ENCODE assay signal across 20 mouse cellular contexts in the genomic region with DNA sequence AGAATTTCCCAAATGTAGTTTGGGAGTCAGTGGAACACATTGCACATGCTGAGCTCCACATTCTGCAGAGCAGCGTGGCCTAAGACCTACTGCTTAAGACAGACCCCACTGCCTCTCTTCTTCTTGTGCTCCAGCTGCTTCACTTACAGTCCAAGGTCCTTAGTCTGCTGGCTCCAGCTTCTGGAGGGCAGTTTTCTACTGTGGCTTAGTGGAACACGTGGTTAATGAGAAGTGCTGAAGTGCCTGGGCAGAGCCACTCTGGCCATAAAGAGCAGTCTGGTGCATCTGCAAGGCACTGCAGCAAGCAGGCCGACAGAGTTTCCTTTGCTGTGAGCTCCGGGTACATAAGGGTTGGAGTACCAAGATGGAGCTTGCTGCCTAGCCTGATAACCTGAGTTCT.
DNase-seq lines count a peak whose midpoint lies in the region; ATAC-seq lines count a peak whose summit lies in the region.
"Had no signal": no experiment of that assay in that cellular context is flagged by ENCODE, and none has a peak within 500 bp of the region (broad histone marks: within the 10 kb centered on the region; RNA-seq: fewer than 3 reads in every experiment).

No protein-coding gene starts in this region.

- H3K9ac ChIP-seq in liver, embryonic 15.5 days, result no peak overlapping the region
- H3K9ac ChIP-seq in liver, embryonic 11.5 days (ENCODE audit: low read depth, low read length), result no peak overlapping the region
- no peak overlapping the region for H3K9ac ChIP-seq in intestine, embryonic 16.5 days (ENCODE audit: low read depth, low read length)
- H3K9ac ChIP-seq: lung, embryonic 15.5 days; neural tube, embryonic 15.5 days had no signal

- H3K27ac ChIP-seq in liver, embryonic 15.5 days (replicated peaks), result peak overlapping the region; percentile 34; the same call in 1 of the 2 replicates
- H3K27ac ChIP-seq in liver, embryonic 11.5 days (ENCODE audit: low read depth, low read length), result no peak overlapping the region
- H3K27ac ChIP-seq in intestine, embryonic 16.5 days (ENCODE audit: low read length), result peak overlapping the region; percentile 45
- no peak overlapping the region for H3K27ac ChIP-seq in forebrain, embryonic 10.5 days
- H3K27ac ChIP-seq: lung, embryonic 15.5 days; neural tube, embryonic 15.5 days had no signal

- H3K4me1 ChIP-seq in liver, embryonic 15.5 days (replicated peaks), result peaks cover 79% of the 10 kb centered on the region
- H3K4me1 ChIP-seq in liver, embryonic 11.5 days (replicated peaks; ENCODE audit: control insufficient read depth, insufficient read depth, low read length), result peaks cover 55% of the 10 kb centered on the region
- H3K4me1 ChIP-seq in intestine, embryonic 16.5 days (ENCODE audit: control insufficient read depth, insufficient read depth, low read length), result peaks cover 55% of the 10 kb centered on the region
- H3K4me1 ChIP-seq in forebrain, embryonic 10.5 days, result peaks cover 40% of the 10 kb centered on the region

- no peak for ATAC-seq in liver, embryonic 15.5 days (ENCODE audit: insufficient read depth)
- no peak for ATAC-seq in liver, embryonic 11.5 days (replicated peaks; ENCODE audit: low FRiP score)
- peak; percentile 66 for ATAC-seq in intestine, embryonic 16.5 days
- ATAC-seq: hindbrain, embryonic 16.5 days; midbrain, embryonic 16.5 days had no signal

- 53% methylated on average over 4 of the region's 4 CpGs for WGBS in liver, embryonic 15.5 days (ENCODE audit: insufficient replicate concordance)
- 79% methylated on average over 4 of the region's 4 CpGs for WGBS in liver, embryonic 11.5 days
- WGBS in intestine, embryonic 16.5 days, result 50% methylated on average over 4 of the region's 4 CpGs
- 93% methylated on average over 4 of the region's 4 CpGs for WGBS in forebrain, embryonic 10.5 days

- 0 out of 2 replicates have a peak, but pooled peaks cover 3% of the 10 kb centered on the region for H3K36me3 ChIP-seq in liver, embryonic 15.5 days (replicated peaks)
- H3K36me3 ChIP-seq in liver, embryonic 11.5 days (ENCODE audit: control insufficient read depth, insufficient read depth, low read length), result no peaks in the 10 kb centered on the region
- H3K36me3 ChIP-seq in intestine, embryonic 16.5 days (ENCODE audit: control insufficient read depth, insufficient read depth, low read length), result no peaks in the 10 kb centered on the region
- H3K36me3 ChIP-seq in forebrain, embryonic 10.5 days (replicated peaks), result no peaks in the 10 kb centered on the region
- H3K36me3 ChIP-seq: lung, embryonic 15.5 days had no signal

- no peaks in the 10 kb centered on the region for H3K27me3 ChIP-seq in liver, embryonic 15.5 days
- H3K27me3 ChIP-seq in liver, embryonic 11.5 days (replicated peaks; ENCODE audit: control insufficient read depth, insufficient read depth, low read length), result no peaks in the 10 kb centered on the region
- H3K27me3 ChIP-seq in intestine, embryonic 16.5 days (replicated peaks; ENCODE audit: control insufficient read depth, insufficient read depth, low read length), result no peaks in the 10 kb centered on the region
- no peaks in the 10 kb centered on the region; the same call in 1 of the 2 replicates for H3K27me3 ChIP-seq in forebrain, embryonic 10.5 days (ENCODE audit: poor library complexity, severe bottlenecking)
- H3K27me3 ChIP-seq: lung, embryonic 15.5 days; megakaryocyte, embryonic 14.5 days; neural tube, embryonic 15.5 days had no signal

- H3K4me2 ChIP-seq in liver, embryonic 15.5 days, result no peak overlapping the region
- H3K4me2 ChIP-seq in liver, embryonic 11.5 days, result no peak overlapping the region
- no peak overlapping the region for H3K4me2 ChIP-seq in intestine, embryonic 16.5 days (ENCODE audit: low read depth, low read length)
- H3K4me2 ChIP-seq: lung, embryonic 15.5 days; neural tube, embryonic 15.5 days had no signal

- no peaks in the 10 kb centered on the region for H3K9me3 ChIP-seq in liver, embryonic 15.5 days (replicated peaks)
- no peaks in the 10 kb centered on the region for H3K9me3 ChIP-seq in liver, embryonic 11.5 days (ENCODE audit: control insufficient read depth, low read length)
- H3K9me3 ChIP-seq in intestine, embryonic 16.5 days (ENCODE audit: control insufficient read depth, low read length), result no peaks in the 10 kb centered on the region
- no peaks in the 10 kb centered on the region for H3K9me3 ChIP-seq in forebrain, embryonic 10.5 days
- H3K9me3 ChIP-seq: lung, embryonic 15.5 days; megakaryocyte, embryonic 14.5 days; neural tube, embryonic 15.5 days had no signal

- H3K4me3 ChIP-seq in liver, embryonic 15.5 days (replicated peaks), result no peak overlapping the region
- no peak overlapping the region for H3K4me3 ChIP-seq in liver, embryonic 11.5 days (ENCODE audit: low read depth, low read length)
- no peak overlapping the region for H3K4me3 ChIP-seq in intestine, embryonic 16.5 days (ENCODE audit: low read length)
- H3K4me3 ChIP-seq in forebrain, embryonic 10.5 days, result no peak overlapping the region
- H3K4me3 ChIP-seq: lung, embryonic 15.5 days; neural tube, embryonic 15.5 days had no signal

- DNase-seq in liver, embryonic 11.5 days (ENCODE audit: low spot score), result no peak
- peak; percentile 72 to 83 for DNase-seq in kidney, adult 8-10 months
- DNase-seq in kidney, postnatal 25 days, result peak; percentile 62 to 85
- no peak for DNase-seq in right cerebral cortex, adult 18-20 months
- DNase-seq in forebrain, embryonic 10.5 days (ENCODE audit: extremely low spot score, low spot score), result no peak
- DNase-seq: adrenal gland, postnatal 36 days; B cell, adult 2 months; cerebellum, adult 2 months; cerebellum, postnatal 36 days; gastrocnemius, postnatal 14 days; heart, adult 18-20 months; layer of hippocampus, postnatal 36 days; right cerebral cortex, postnatal 25 days had no signal

Comparison
In these comparisons a context has a peak if more than half of its experiments do, and no peak if none do; other contexts are left out.
1. H3K27ac ChIP-seq: peak in liver, embryonic 15.5 days (single experiment) and intestine, embryonic 16.5 days (single experiment); none in liver, embryonic 11.5 days (single experiment) and forebrain, embryonic 10.5 days (single experiment).
2. DNase-seq: peak in kidney, adult 8-10 months (2 of 2) and kidney, postnatal 25 days (2 of 2); none in liver, embryonic 11.5 days (single experiment), right cerebral cortex, adult 18-20 months (single experiment) and forebrain, embryonic 10.5 days (single experiment).